Comparison of ENCODE assay signal across 9 mouse cellular contexts in the genomic region with DNA sequence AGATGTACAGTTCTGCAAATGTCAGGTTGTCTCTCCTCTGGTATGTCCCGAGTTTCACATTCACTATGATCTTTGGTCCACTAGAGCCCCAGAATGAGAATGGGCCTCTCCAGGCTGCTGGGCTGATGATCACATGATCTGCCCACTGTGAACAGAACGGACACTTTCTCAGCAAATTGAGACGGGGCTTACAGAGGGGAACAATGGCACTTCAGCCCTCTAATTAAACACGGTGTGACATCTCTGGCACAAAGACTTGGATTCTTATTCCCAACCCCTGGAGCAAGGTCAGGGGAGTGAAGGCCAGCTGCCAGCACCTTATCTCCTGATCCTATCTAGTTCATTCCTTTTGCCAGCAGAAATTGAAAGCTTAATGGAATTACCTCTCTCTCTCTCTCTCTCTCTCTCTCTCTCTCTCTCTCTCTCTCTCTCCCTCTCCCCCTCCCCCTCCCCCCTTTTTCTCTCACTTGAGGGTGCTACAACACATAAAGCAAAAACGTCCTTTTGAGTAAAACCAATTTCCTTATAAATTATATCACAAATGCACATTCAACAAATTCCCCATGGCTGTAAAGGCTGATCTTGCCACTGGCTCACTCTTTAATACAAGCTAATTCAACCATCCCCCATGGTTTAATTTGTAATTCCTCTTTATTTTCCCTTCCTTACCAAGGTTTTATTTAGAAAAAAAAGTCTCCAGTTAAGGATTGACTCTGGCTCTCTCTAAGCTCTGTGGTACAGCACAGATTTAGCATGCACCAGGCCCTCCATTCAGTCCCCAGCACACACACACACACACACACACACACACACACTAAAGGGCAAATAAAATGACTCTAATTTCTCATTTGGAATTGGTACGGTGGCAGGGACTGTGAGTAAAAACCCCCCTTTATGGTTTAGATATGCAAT.
DNase-seq lines count a peak whose midpoint lies in the region; ATAC-seq and TF ChIP-seq lines count a peak whose summit lies in the region.
"Had no signal": no experiment of that assay in that cellular context is flagged by ENCODE, and none has a peak within 500 bp of the region (broad histone marks: within the 10 kb centered on the region; RNA-seq: fewer than 3 reads in every experiment).

No protein-coding gene starts in this region.

- H3K36me3 ChIP-seq in embryonic facial prominence, embryonic 11.5 days (replicated peaks; ENCODE audit: control insufficient read depth, insufficient read depth, low read depth, low read length): no peaks in the 10 kb centered on the region
- no peaks in the 10 kb centered on the region for H3K36me3 ChIP-seq in midbrain, embryonic 11.5 days (ENCODE audit: control insufficient read depth, insufficient read depth, low read length)
- no peaks in the 10 kb centered on the region for H3K36me3 ChIP-seq in thymus, adult 2 months (ENCODE audit: control insufficient read depth, insufficient read depth, low read length)

- TF ChIP-seq CTCF in thymus, adult 2 months (IDR thresholded peaks at IDR 0.05; ENCODE audit: borderline replicate concordance, control insufficient read depth, extremely low read depth, insufficient read depth, low read length, poor library complexity): no peak

- no peak overlapping the region for H3K4me2 ChIP-seq in embryonic facial prominence, embryonic 11.5 days (ENCODE audit: low read depth, low read length)
- no peak overlapping the region for H3K4me2 ChIP-seq in midbrain, embryonic 11.5 days

- no peaks in the 10 kb centered on the region for H3K27me3 ChIP-seq in embryonic facial prominence, embryonic 11.5 days (ENCODE audit: control insufficient read depth, insufficient read depth, low read length)
- no peaks in the 10 kb centered on the region for H3K27me3 ChIP-seq in midbrain, embryonic 11.5 days (ENCODE audit: control insufficient read depth, insufficient read depth, low read length)
- H3K27me3 ChIP-seq in thymus, adult 2 months (ENCODE audit: control insufficient read depth, insufficient read depth, low read length): no peaks in the 10 kb centered on the region

- ATAC-seq in embryonic facial prominence, embryonic 11.5 days (replicated peaks; ENCODE audit: insufficient number of reproducible peaks, low FRiP score, low TSS enrichment, low read depth): peak; percentile 74
- ATAC-seq in midbrain, embryonic 11.5 days (ENCODE audit: low FRiP score): peak; percentile 91

- no peaks in the 10 kb centered on the region for H3K9me3 ChIP-seq in embryonic facial prominence, embryonic 11.5 days (replicated peaks; ENCODE audit: control insufficient read depth, low read length)
- no peaks in the 10 kb centered on the region for H3K9me3 ChIP-seq in midbrain, embryonic 11.5 days (ENCODE audit: control insufficient read depth, low read length)

- H3K27ac ChIP-seq in embryonic facial prominence, embryonic 11.5 days (replicated peaks; ENCODE audit: low read depth, low read length): no peak overlapping the region
- peak overlapping the region; percentile 57 for H3K27ac ChIP-seq in midbrain, embryonic 11.5 days (ENCODE audit: low read depth, low read length)
- no peak overlapping the region for H3K27ac ChIP-seq in thymus, adult 2 months (ENCODE audit: control insufficient read depth, insufficient read depth, low read length)
- H3K27ac ChIP-seq: left cerebral cortex, adult 2 months had no signal

- no peak for TF ChIP-seq POLR2A in thymus, adult 2 months (IDR thresholded peaks at IDR 0.05; ENCODE audit: control insufficient read depth, extremely low read depth, insufficient read depth, low read length, poor library complexity)

- DNase-seq in adrenal gland, postnatal 10 days: peak; percentile 52
- DNase-seq in embryonic facial prominence, embryonic 11.5 days (ENCODE audit: low spot score): peak; percentile 48
- peak; percentile 48 for DNase-seq in kidney, adult 11 months
- DNase-seq in midbrain, embryonic 11.5 days (ENCODE audit: low spot score, missing footprints): peak; percentile 91
- no peak for DNase-seq in right cerebral cortex, postnatal 14 days
- no peak for DNase-seq in thymus, postnatal 10 days (ENCODE audit: low spot score in 2 of 2)
- DNase-seq in thymus, adult 2 months: no peak
- DNase-seq in thymus, postnatal 25 days: no peak

- H3K9ac ChIP-seq in embryonic facial prominence, embryonic 11.5 days (replicated peaks; ENCODE audit: low read length): no peak overlapping the region
- H3K9ac ChIP-seq in midbrain, embryonic 11.5 days (ENCODE audit: low read length): peak overlapping the region; percentile 24; the same call in 1 of the 2 replicates

- H3K4me1 ChIP-seq in embryonic facial prominence, embryonic 11.5 days (ENCODE audit: control insufficient read depth, insufficient read depth, low read length): no peaks in the 10 kb centered on the region
- peaks cover 22% of the 10 kb centered on the region for H3K4me1 ChIP-seq in midbrain, embryonic 11.5 days (ENCODE audit: control insufficient read depth, insufficient read depth, low read length)
- H3K4me1 ChIP-seq in thymus, adult 2 months (replicated peaks; ENCODE audit: control insufficient read depth, insufficient read depth, low read length): no peaks in the 10 kb centered on the region

- 12% methylated on average over 6 of the region's 6 CpGs for WGBS in embryonic facial prominence, embryonic 11.5 days
- 10% methylated on average over 6 of the region's 6 CpGs for WGBS in midbrain, embryonic 11.5 days
- 75% methylated on average over 6 of the region's 6 CpGs for WGBS in thymus, adult 2 months

- H3K4me3 ChIP-seq in embryonic facial prominence, embryonic 11.5 days (ENCODE audit: low read depth, low read length): no peak overlapping the region
- H3K4me3 ChIP-seq in midbrain, embryonic 11.5 days (ENCODE audit: low read depth, low read length): no peak overlapping the region
- no peak overlapping the region for H3K4me3 ChIP-seq in thymus, adult 2 months (ENCODE audit: control insufficient read depth, insufficient read depth, low read length)
- H3K4me3 ChIP-seq: left cerebral cortex, adult 2 months had no signal

Comparison
In these comparisons a context has a peak if more than half of its experiments do, and no peak if none do; other contexts are left out.
1. DNase-seq: peak in adrenal gland, postnatal 10 days (single experiment), embryonic facial prominence, embryonic 11.5 days (single experiment), kidney, adult 11 months (single experiment) and midbrain, embryonic 11.5 days (single experiment); none in right cerebral cortex, postnatal 14 days (single experiment), thymus, postnatal 10 days (0 of 2), thymus, adult 2 months (single experiment) and thymus, postnatal 25 days (single experiment).